Mouse (Mus musculus) lung, embryonic 14.5 days (tissue): Measurements from ENCODE around the gene 4930430F08Rik. TPM values are rescaled to one million over a fixed set of nuclear protein-coding genes. Genes with fewer than 3 reads are reported as not detected.
"Not testable (repeated sequence)": the region's sequence is repeated elsewhere in the genome, so short reads cannot be mapped to it uniquely, and the experiment has no call there.

Experiments used
- ATAC-seq: fragments of 200-750 bp; cut with Nextera tagmentation; 2 replicates; pipeline ENCODE4 v1.8.0; 2017; ENCODE audit warnings: mild to moderate bottlenecking, moderate TSS enrichment, moderate library complexity; ENCODE audit not compliant: insufficient read depth
- DNase-seq: peaks from one replicate; pipeline ENCODE4 v3.0.0-alpha.2; 2015
- H3K27ac ChIP-seq: fragments of 300-500 bp; sonication (generic); 2 replicates; pipeline ENCODE4 v1.5.1; 2014; ENCODE audit warnings: low read depth, mild to moderate bottlenecking, moderate library complexity
- H3K27me3 ChIP-seq: fragments of 300-500 bp; sonication (generic); 2 replicates; pipeline ENCODE4 v1.6.1; 2014; ENCODE audit warnings: low read length, control low read depth; ENCODE audit not compliant: insufficient read depth
- H3K36me3 ChIP-seq: fragments of 300-500 bp; sonication (generic); 2 replicates; pipeline ENCODE4 v1.6.1; 2014; ENCODE audit warnings: control low read depth; ENCODE audit not compliant: insufficient read depth
- H3K4me1 ChIP-seq: fragments of 300-500 bp; sonication (generic); 2 replicates; pipeline ENCODE4 v1.6.1; 2014; ENCODE audit warnings: antibody characterized with exemption, control low read depth; ENCODE audit not compliant: insufficient read depth
- H3K4me2 ChIP-seq: fragments of 300-500 bp; sonication (generic); 2 replicates; pipeline ENCODE4 v1.6.1; 2014; ENCODE audit warnings: mild to moderate bottlenecking
- H3K4me3 ChIP-seq: fragments of 300-500 bp; sonication (generic); 2 replicates; pipeline ENCODE4 v1.5.1; 2014; ENCODE audit warnings: low read depth, low read length
- H3K9ac ChIP-seq: fragments of 300-500 bp; sonication (generic); 2 replicates; pipeline ENCODE4 v1.6.1; 2014
- H3K9me3 ChIP-seq: fragments of 300-500 bp; sonication (generic); 2 replicates; pipeline ENCODE4 v1.6.1; 2016; ENCODE audit warnings: low read depth, low read length, control low read depth
- CTCF ChIP-seq: IDR thresholded peaks from 2 replicates; pipeline ENCODE4 v1.5.1; 2016; ENCODE audit warnings: antibody characterized with exemption, low read depth
- WGBS: fragments of 180-500 bp; shearing (Covaris S2); extraction: QIAGEN DNeasy Blood & Tissue Kit; methylation state at CpG from one replicate; pipeline ENCODE4 v1.1.7; 2014; 5-methylcytosine and 5-hydroxymethylcytosine counted together
- polyA plus RNA-seq: library from polyadenylated mRNA; unstranded; fragments of >200 nt; fragmentation: Nextera tagmentation; extraction: Ambion mirVana; gene quantifications from 2 replicates; pipeline ENCODE4 v1.2.1, GENCODE M21; 2014

The 4930430F08Rik gene
- polyA plus RNA-seq, 1 experiment from 2014 or later = 9.1 TPM

DNA sequence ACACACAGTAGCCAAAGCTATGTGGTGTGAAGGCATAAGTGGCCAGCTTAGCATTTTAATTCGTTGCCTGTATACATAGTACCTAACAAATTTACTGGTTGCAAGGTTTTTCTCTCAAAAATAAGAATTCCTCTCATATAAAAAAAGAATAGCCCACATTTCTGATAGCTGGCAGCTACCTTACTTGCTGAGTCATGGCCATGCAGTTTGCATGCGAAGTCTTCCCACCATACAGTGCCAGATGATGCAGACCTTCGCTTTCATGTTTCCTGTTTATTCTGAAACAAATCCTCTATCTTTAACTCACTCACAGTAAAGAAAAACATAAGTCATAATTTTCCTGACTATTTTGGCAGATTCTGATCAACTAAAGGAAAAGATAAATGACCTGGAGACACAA, 18.5 kb downstream of the 4930430F08Rik start:
- Histone ChIP-seq H3K4me2 (no peak overlapping the region), H3K36me3 (peaks cover 15% of the 10 kb centered on the region; the same call in 1 of the 2 replicates), H3K4me3 (no peak overlapping the region), H3K4me1 (no peaks in the 10 kb centered on the region), H3K9me3 (no peaks in the 10 kb centered on the region), H3K9ac (no peak overlapping the region), H3K27me3 (no peaks in the 10 kb centered on the region), H3K27ac (no peak overlapping the region)
- TF ChIP-seq CTCF = no peak
- DNase-seq (no peak), ATAC-seq (no peak)
- 85% methylated on average over 3 of the region's 3 CpGs for WGBS

DNA sequence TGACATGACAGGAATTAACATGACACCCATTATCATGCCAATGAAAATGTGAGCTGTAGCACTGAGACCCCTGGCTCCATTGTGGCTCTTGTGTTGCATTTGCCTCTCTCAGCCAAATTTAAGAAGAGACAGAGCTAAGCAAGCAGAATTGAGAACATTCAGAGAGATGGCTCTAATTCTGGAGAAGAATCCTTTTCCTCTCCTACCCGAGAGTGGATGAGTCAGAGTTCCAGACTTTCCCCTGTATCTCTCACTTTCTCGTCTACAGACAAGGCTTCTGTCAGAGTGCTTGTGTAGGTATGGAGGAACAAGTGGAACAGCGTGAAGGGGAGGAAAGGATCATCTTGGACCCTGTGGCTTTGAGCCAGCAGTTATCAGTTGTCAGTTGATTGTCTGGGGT, 26.1 kb downstream of the 4930430F08Rik start:
- Histone ChIP-seq H3K4me1 (no peaks in the 10 kb centered on the region), H3K36me3 (peaks cover 17% of the 10 kb centered on the region; the same call in 1 of the 2 replicates), H3K27me3 (no peaks in the 10 kb centered on the region), H3K27ac (no peak overlapping the region), H3K4me2 (no peak overlapping the region), H3K9me3 (no peaks in the 10 kb centered on the region), H3K9ac (no peak overlapping the region), H3K4me3 (no peak overlapping the region)
- ATAC-seq (no peak), DNase-seq (no peak)
- TF ChIP-seq CTCF = no peak
- WGBS = 79% methylated on average over 3 of the region's 3 CpGs

DNA sequence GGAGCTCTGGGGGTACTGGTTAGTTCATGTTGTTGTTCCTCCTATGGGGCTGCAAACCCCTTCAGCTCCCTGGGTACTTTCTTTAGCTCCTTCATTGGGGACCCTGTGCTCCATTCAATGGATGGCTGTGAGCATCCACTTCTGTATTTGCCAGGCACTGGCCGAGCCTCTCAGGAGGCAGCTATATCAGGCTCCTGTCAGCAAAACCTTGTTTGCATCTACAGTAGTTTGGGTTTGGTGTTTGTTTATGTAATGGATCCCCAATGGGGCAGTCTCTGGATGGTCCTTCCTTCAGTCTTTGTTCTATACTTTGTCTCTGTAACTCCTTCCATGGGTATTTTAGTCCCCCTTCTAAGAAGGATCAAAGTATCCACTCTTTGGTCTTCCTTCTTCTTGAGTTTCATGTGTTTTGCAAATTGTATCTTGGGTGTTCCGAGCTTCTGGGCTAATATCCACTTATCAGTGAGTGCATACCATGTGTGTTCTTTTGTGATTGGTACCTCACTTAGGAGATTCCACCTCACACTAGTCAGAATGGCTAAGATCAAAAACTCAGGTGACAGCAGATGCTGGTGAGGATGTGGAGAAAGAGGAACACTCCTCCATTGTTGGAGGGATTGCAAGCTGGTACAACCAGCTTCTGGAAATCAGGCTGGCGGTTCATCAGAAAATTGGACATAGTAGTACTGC, 29.9 kb downstream of the 4930430F08Rik start:
- not testable (repeated sequence) for H3K4me3 ChIP-seq, H3K4me2 ChIP-seq, ATAC-seq, H3K9me3 ChIP-seq, H3K9ac ChIP-seq, H3K27me3 ChIP-seq, H3K4me1 ChIP-seq, DNase-seq, H3K27ac ChIP-seq
- WGBS = 89% methylated on average over 3 of the region's 3 CpGs
- H3K36me3 ChIP-seq = peaks cover 24% of the 10 kb centered on the region; the same call in 1 of the 2 replicates

DNA sequence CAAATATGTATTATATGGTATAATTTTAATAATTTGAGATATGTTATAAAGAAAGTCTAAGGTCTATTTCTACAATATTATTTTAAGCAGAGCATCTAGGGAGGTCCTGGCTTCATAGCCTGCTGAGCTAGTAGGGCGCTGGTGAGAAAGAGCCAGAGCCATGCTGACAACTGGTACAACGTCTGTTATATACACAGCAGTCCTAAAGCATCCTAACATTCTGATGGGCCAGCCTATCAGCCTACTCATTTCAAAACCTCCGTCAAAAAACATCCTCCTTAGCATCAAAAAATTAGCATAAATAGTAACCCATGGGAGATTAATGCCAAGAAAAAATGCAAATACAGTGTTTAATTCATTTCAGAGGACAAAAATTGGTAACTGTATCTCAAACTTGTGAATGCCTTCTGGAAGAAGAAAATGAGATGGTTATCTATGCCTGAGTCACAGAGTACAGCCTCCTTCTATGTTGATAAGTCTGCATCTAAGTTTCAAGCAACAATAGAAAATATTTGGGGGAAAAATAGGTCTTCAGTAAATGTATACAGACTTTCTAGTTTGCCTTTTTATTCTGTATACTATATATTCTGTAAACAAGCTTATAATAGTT, 33.6 kb downstream of the 4930430F08Rik start:
- Histone ChIP-seq H3K4me1 (no peaks in the 10 kb centered on the region), H3K4me3 (no peak overlapping the region), H3K4me2 (no peak overlapping the region), H3K9me3 (no peaks in the 10 kb centered on the region), H3K27ac (no peak overlapping the region), H3K9ac (no peak overlapping the region), H3K27me3 (no peaks in the 10 kb centered on the region), H3K36me3 (0 out of 2 replicates have a peak, but pooled peaks cover 7% of the 10 kb centered on the region)
- DNase-seq (no peak), ATAC-seq (no peak)
- no peak for TF ChIP-seq CTCF
- WGBS = 78% methylated on average over 3 of the region's 3 CpGs

DNA sequence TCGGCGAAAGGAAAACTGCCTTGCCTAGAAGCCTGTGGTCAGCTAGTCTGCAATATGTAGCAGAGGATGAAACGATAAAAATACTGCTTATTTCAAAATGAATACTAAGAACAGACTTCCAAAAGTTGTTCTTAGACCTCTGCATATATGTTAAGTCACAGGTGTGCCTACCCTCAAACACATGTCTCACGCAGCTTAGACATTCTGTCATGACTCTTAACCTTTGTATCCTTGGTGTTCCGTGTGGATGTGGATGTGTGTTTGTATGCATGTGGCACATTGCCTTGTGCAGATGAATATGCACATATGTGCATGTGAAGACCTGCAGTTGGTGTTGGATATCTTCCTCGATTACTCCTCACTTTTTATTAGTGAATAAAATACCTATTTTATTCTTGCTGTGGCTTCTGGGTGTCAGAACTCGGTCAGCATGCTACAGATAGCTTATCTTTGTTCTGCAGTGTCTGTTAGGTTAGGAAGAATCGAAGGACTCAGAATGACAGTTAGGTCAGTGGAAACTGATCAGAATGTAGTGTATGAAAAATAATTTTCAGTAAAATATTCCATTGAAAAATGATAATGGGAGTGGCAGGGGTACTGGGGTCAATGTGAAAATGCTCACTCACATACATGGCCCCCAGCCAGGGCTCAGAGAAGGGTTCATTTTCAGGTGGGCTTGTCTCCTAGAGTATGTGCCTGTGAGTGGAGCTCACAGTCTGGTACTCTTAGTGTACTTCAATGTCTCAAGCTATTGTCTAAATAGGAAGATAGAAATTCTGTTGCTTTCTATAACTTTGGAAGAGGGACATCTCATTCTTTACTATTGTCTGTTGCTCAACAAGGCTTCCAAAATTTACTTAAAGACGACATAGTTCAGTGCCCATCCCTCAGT, 65.5 kb downstream of the 4930430F08Rik start:
- Histone ChIP-seq H3K9me3 (no peaks in the 10 kb centered on the region), H3K9ac (no peak overlapping the region), H3K4me1 (no peaks in the 10 kb centered on the region), H3K36me3 (0 out of 2 replicates have a peak, but pooled peaks cover 3% of the 10 kb centered on the region), H3K27ac (no peak overlapping the region), H3K27me3 (no peaks in the 10 kb centered on the region), H3K4me3 (no peak overlapping the region), H3K4me2 (no peak overlapping the region)
- ATAC-seq = no peak
- DNase-seq = no peak
- no peak for TF ChIP-seq CTCF
- WGBS = 86% methylated on average over 9 of the region's 9 CpGs

DNA sequence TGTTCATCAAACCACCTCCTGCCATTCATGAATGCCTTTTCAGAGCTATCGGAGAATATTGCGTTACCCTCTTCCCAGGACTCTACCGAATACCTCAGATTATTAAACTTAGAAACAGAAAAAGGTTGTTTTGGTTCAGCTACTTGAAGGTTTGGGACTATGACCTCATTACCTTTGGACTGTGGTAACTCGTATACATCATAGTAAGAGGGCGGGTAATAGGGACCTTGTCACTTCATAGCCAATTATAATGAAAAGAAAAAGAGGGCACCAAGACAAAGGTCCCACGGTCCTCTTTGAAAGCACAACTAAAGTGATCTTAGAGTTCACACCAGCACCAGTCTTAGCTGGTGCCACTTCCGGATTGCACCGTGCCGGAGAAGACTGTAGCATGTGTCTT, 67.9 kb downstream of the 4930430F08Rik start:
- no peak overlapping the region for H3K4me2 ChIP-seq
- H3K4me3 ChIP-seq = no peak overlapping the region
- H3K9ac ChIP-seq = no peak overlapping the region
- 93% methylated on average over 9 of the region's 9 CpGs for WGBS
- peaks cover 3% of the 10 kb centered on the region; the same call in 1 of the 2 replicates for H3K36me3 ChIP-seq
- H3K27ac ChIP-seq = no peak overlapping the region
- H3K27me3 ChIP-seq = no peaks in the 10 kb centered on the region
- no peaks in the 10 kb centered on the region for H3K4me1 ChIP-seq
- DNase-seq (no peak), ATAC-seq (no peak)
- no peak for TF ChIP-seq CTCF
- no peaks in the 10 kb centered on the region for H3K9me3 ChIP-seq

Other genes starting within 250 kb of the 4930430F08Rik start
- not detected in 2 replicates for gene Gm4302, start 249.6 kb downstream of the 4930430F08Rik start, polyA plus RNA-seq
- not detected in 2 replicates for gene Gm4303, start 244.5 kb downstream of the 4930430F08Rik start, polyA plus RNA-seq
- gene Gm4305, start 239.3 kb downstream of the 4930430F08Rik start, polyA plus RNA-seq = not detected in 2 replicates
- gene Gm4307, start 229.1 kb downstream of the 4930430F08Rik start, polyA plus RNA-seq = not detected in 2 replicates
- not detected in 2 replicates for gene Gm4312, start 207.9 kb downstream of the 4930430F08Rik start, polyA plus RNA-seq
- gene Tmtc3, start 103.1 kb downstream of the 4930430F08Rik start, polyA plus RNA-seq = 35.2 and 35.5 TPM in 2 replicates
- gene Cep290, start 102.9 kb downstream of the 4930430F08Rik start, polyA plus RNA-seq = 6.2 and 6.7 TPM in 2 replicates
- gene 1700017N19Rik, start 61 bp upstream of the 4930430F08Rik start, polyA plus RNA-seq = not detected in 2 replicates